Mouse (Mus musculus): ENCODE data around the gene Brd4. TPM values are rescaled to one million over a fixed set of nuclear protein-coding genes. Genes with fewer than 3 reads are reported as not detected.

The Brd4 gene
- polyA plus RNA-seq, 1 experiment from 2014 or later: 28.6 TPM

DNA sequence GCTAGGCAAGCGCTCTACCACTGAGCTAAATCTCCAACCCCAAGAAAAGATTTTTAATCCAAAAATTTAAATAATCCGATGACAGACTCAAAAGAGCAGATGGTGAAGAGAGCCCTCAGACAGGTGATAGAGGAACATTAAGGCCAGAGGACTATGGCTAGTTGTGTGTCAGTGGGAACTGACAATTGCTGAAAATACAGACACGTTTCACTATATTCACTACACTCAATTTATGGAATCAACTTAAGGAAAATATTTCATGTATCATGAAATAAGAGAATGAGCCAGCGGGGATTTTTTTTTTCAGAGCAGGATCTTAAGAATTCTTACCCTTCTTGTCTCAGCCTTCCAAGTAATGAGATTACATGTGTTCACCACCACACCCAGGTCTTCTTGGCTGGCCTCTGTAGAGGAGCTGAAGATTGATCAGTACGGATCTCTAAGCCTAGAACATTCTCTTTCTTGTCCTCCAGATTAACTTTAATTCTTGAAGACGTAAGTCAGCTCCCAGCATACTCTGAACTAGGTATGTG, 682 bp upstream of the Brd4 start:
- peak overlapping the region; percentile 69 for H3K4me2 ChIP-seq (replicated peaks; ENCODE audit: low read depth)
- DNase-seq (ENCODE audit: low spot score) (no peak), ATAC-seq (ENCODE audit: low FRiP score, low TSS enrichment) (no peak)
- WGBS: 27% methylated on average over 6 of the region's 6 CpGs
- TF ChIP-seq CTCF (IDR thresholded peaks at IDR 0.05; ENCODE audit: low read depth) (no peak), EP300 (optimal IDR thresholded peaks at IDR 0.05) (no peak)
- no peaks in the 10 kb centered on the region for H3K9me3 ChIP-seq (ENCODE audit: control insufficient read depth, low read length)
- no peaks in the 10 kb centered on the region for H3K36me3 ChIP-seq (ENCODE audit: control insufficient read depth, insufficient read depth, low read length)
- peak overlapping the region; percentile 97 for H3K9ac ChIP-seq (ENCODE audit: low read length)
- peak overlapping the region; percentile 97 for H3K4me3 ChIP-seq (ENCODE audit: low read depth, low read length)
- H3K27ac ChIP-seq (replicated peaks): peak overlapping the region; percentile 100
- H3K27me3 ChIP-seq (ENCODE audit: control insufficient read depth, insufficient read depth, low read length): no peaks in the 10 kb centered on the region
- no peaks in the 10 kb centered on the region for H3K4me1 ChIP-seq (replicated peaks; ENCODE audit: control insufficient read depth, insufficient read depth)

DNA sequence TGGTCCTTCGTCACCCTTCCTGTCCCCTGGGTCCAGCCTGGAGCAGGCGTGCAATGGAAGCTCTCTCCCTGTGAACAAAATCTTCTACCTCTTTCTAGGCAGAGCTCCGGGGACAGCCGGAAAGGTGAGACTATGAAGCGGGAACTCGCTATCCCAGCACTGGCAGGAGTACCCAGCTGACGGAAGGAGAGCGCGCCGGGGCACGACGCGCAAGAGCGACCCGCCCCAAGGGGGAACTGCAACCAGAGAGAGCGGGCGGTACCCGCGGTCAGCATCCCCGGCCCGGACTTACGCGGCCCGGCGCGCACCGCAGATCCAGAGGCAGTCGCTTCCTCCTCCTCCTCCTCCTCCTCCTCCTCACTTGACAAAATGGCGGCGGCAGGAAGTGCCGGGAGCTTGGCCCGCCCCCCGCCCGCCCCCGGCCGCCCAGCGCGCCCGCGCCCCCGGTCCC, 726 bp downstream of the Brd4 start:
- no peaks in the 10 kb centered on the region for H3K36me3 ChIP-seq (ENCODE audit: control insufficient read depth, insufficient read depth, low read length)
- peak; percentile 71 for ATAC-seq (ENCODE audit: low FRiP score, low TSS enrichment)
- DNase-seq (ENCODE audit: low spot score): peak; percentile 78
- no peaks in the 10 kb centered on the region for H3K9me3 ChIP-seq (ENCODE audit: control insufficient read depth, low read length)
- H3K4me2 ChIP-seq (replicated peaks; ENCODE audit: low read depth): peak overlapping the region; percentile 69
- TF ChIP-seq EP300 (optimal IDR thresholded peaks at IDR 0.05) (no peak), CTCF (IDR thresholded peaks at IDR 0.05; ENCODE audit: low read depth) (no peak)
- peak overlapping the region; percentile 100 for H3K27ac ChIP-seq (replicated peaks)
- WGBS: under 1% methylated on average over 27 of the region's 41 CpGs
- no peaks in the 10 kb centered on the region for H3K27me3 ChIP-seq (ENCODE audit: control insufficient read depth, insufficient read depth, low read length)
- peak overlapping the region; percentile 97 for H3K4me3 ChIP-seq (ENCODE audit: low read depth, low read length)
- no peaks in the 10 kb centered on the region for H3K4me1 ChIP-seq (replicated peaks; ENCODE audit: control insufficient read depth, insufficient read depth)
- H3K9ac ChIP-seq (ENCODE audit: low read length): peak overlapping the region; percentile 97

DNA sequence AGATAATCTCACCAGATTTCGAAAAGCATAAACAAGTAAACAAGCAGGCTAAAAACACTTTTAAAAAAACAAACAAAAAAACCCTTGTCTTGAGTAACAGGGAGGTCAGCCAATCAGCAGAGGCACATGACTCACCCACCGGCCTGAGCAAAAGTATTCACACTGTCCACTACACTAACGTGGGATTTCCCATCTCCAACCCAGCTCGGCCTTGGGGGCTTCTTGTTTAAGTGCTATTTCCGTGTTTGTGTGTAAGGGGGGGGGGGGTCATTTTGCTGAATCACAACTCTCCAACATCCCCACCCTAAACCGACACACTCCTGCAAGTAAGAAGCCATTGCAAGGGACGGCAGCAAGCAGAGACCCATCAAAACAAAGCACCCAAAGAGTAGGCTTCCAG, 1.2 kb downstream of the Brd4 start:
- peak overlapping the region; percentile 97 for H3K4me3 ChIP-seq (ENCODE audit: low read depth, low read length)
- no peaks in the 10 kb centered on the region for H3K9me3 ChIP-seq (ENCODE audit: control insufficient read depth, low read length)
- DNase-seq (ENCODE audit: low spot score) (peak; percentile 58), ATAC-seq (ENCODE audit: low FRiP score, low TSS enrichment) (peak; percentile 53)
- TF ChIP-seq CTCF (IDR thresholded peaks at IDR 0.05; ENCODE audit: low read depth) (no peak), EP300 (optimal IDR thresholded peaks at IDR 0.05) (no peak)
- H3K27me3 ChIP-seq (ENCODE audit: control insufficient read depth, insufficient read depth, low read length): no peaks in the 10 kb centered on the region
- H3K36me3 ChIP-seq (ENCODE audit: control insufficient read depth, insufficient read depth, low read length): no peaks in the 10 kb centered on the region
- peak overlapping the region; percentile 69 for H3K4me2 ChIP-seq (replicated peaks; ENCODE audit: low read depth)
- no peaks in the 10 kb centered on the region for H3K4me1 ChIP-seq (replicated peaks; ENCODE audit: control insufficient read depth, insufficient read depth)
- peak overlapping the region; percentile 100 for H3K27ac ChIP-seq (replicated peaks)
- peak overlapping the region; percentile 97 for H3K9ac ChIP-seq (ENCODE audit: low read length)
- WGBS: 6% methylated on average over 7 of the region's 7 CpGs

DNA sequence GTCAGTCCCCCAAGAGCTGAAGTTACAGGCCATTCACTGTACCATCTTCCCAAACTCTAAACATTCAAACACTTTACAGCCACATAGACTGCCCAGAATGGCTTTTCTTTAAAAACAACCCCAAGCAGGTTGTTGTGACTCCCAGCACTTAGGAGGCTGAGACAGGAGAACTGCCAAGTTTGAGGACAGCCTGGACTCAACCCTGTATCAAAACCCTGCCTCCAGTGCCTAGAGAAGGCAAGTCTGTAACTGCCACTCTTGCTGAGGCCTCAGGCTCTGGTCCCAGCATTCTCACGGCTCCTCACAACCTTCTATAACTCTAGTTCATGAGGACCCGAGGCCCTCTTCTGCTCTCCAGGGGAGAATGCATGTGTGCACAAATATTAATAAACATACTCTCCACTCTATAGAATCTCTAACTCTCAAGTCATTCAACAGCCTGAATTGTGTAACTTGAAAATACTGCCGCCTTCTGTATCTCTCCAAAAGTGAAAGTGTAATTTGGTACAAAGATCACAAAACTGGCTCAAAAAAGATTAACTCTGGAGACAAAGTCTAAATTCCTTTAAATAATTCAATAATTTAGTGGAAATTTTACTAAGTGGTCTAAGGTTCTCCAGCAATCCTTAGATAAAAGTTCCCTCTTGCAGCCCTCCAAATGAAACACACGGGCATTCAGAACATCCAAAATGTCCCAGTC, 2.8 kb downstream of the Brd4 start:
- no peak overlapping the region for H3K4me2 ChIP-seq (replicated peaks; ENCODE audit: low read depth)
- TF ChIP-seq CTCF (IDR thresholded peaks at IDR 0.05; ENCODE audit: low read depth): no peak
- no peak for TF ChIP-seq EP300 (optimal IDR thresholded peaks at IDR 0.05)
- DNase-seq (ENCODE audit: low spot score): no peak
- H3K9ac ChIP-seq (ENCODE audit: low read length): no peak overlapping the region
- no peak for ATAC-seq (ENCODE audit: low FRiP score, low TSS enrichment)
- no peaks in the 10 kb centered on the region for H3K4me1 ChIP-seq (replicated peaks; ENCODE audit: control insufficient read depth, insufficient read depth)
- H3K4me3 ChIP-seq (ENCODE audit: low read depth, low read length): no peak overlapping the region
- no peaks in the 10 kb centered on the region for H3K27me3 ChIP-seq (ENCODE audit: control insufficient read depth, insufficient read depth, low read length)
- H3K36me3 ChIP-seq (ENCODE audit: control insufficient read depth, insufficient read depth, low read length): no peaks in the 10 kb centered on the region
- 45% methylated on average over 4 of the region's 4 CpGs for WGBS
- H3K9me3 ChIP-seq (ENCODE audit: control insufficient read depth, low read length): no peaks in the 10 kb centered on the region
- no peak overlapping the region for H3K27ac ChIP-seq (replicated peaks)

DNA sequence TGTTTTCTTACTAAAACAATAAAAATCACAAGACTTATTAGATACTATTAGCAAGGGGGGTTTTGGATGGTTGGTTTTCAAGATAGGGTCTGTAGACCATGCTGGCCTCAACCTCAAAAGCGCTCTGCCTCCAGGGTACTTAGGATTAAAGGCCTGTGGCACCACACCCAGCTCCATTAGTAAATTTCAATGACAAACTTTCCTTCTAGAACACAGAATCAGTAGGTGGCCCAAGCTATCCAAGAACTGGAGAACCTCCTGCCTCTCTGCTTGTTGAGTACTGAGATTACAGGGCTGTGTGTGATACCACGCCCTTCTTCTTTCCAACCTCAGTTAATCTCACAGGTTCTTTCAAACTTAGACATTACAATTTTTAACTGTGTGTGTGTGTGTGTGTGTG, 3.4 kb downstream of the Brd4 start:
- Histone ChIP-seq H3K4me1 (replicated peaks; ENCODE audit: control insufficient read depth, insufficient read depth) (no peaks in the 10 kb centered on the region), H3K36me3 (ENCODE audit: control insufficient read depth, insufficient read depth, low read length) (no peaks in the 10 kb centered on the region), H3K4me3 (ENCODE audit: low read depth, low read length) (no peak overlapping the region), H3K27ac (replicated peaks) (no peak overlapping the region), H3K27me3 (ENCODE audit: control insufficient read depth, insufficient read depth, low read length) (no peaks in the 10 kb centered on the region), H3K9me3 (ENCODE audit: control insufficient read depth, low read length) (no peaks in the 10 kb centered on the region), H3K4me2 (replicated peaks; ENCODE audit: low read depth) (no peak overlapping the region), H3K9ac (ENCODE audit: low read length) (no peak overlapping the region)
- TF ChIP-seq EP300 (optimal IDR thresholded peaks at IDR 0.05) (no peak), CTCF (IDR thresholded peaks at IDR 0.05; ENCODE audit: low read depth) (no peak)
- no peak for ATAC-seq (ENCODE audit: low FRiP score, low TSS enrichment)
- 84% methylated on average over 2 of the region's 2 CpGs for WGBS
- DNase-seq (ENCODE audit: low spot score): no peak

DNA sequence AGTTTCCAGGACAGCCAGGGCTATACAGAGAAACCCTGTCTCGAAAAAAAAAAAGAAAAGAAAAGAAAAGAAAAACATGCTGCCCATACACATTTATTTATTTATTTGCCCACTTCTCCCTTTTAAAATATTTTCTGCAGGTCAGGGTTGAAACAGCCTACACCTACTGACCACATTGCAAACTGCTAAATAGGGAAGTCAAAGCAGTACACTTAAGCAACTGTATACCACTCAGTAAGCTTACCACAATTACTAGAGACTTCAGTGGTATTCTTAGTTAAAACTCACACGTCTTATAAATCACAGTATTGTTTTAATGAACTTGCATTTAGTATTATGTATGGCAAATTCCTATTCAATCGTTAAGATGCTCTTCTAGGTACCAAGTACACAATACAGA, 3.9 kb downstream of the Brd4 start:
- Histone ChIP-seq H3K27ac (replicated peaks) (no peak overlapping the region), H3K4me1 (replicated peaks; ENCODE audit: control insufficient read depth, insufficient read depth) (no peaks in the 10 kb centered on the region)
- no peak for TF ChIP-seq CTCF (IDR thresholded peaks at IDR 0.05; ENCODE audit: low read depth)

More for the DNA sequence above, 3.9 kb downstream of the Brd4 start:
- ATAC-seq (ENCODE audit: low FRiP score, low TSS enrichment) (no peak), DNase-seq (ENCODE audit: low spot score) (no peak)
- Histone ChIP-seq H3K4me2 (replicated peaks; ENCODE audit: low read depth) (no peak overlapping the region), H3K9me3 (ENCODE audit: control insufficient read depth, low read length) (no peaks in the 10 kb centered on the region), H3K9ac (ENCODE audit: low read length) (no peak overlapping the region), H3K36me3 (ENCODE audit: control insufficient read depth, insufficient read depth, low read length) (no peaks in the 10 kb centered on the region), H3K4me3 (ENCODE audit: low read depth, low read length) (no peak overlapping the region), H3K27me3 (ENCODE audit: control insufficient read depth, insufficient read depth, low read length) (no peaks in the 10 kb centered on the region)
- WGBS: 78% methylated on average over 3 of the region's 3 CpGs
